Mouse (Mus musculus) testis, adult 2 months (tissue): Measurements from ENCODE around the gene Tmem87b.

Experiments
- CTCF ChIP-seq: fragments of 200-500 bp; IDR thresholded peaks from 2 replicates; pipeline ENCODE4 v1.5.1; 2012; ENCODE audit warnings: low read depth, mild to moderate bottlenecking, inconsistent platforms, low read length, moderate library complexity; ENCODE audit not compliant: control insufficient read depth, insufficient read depth, insufficient replicate concordance
- POLR2A ChIP-seq: fragments of 200-500 bp; IDR thresholded peaks from 2 replicates; pipeline ENCODE4 v1.6.1; 2012; ENCODE audit warnings: low read depth, mild to moderate bottlenecking, inconsistent platforms, low read length, moderate library complexity; ENCODE audit not compliant: control insufficient read depth

- TF ChIP-seq POLR2A (no peak), CTCF (no peak)
Observed at GRCm38 (mm10) chr2:128839501-128839900, 21.6 kb downstream of the Tmem87b start.
